Mouse (Mus musculus) E14TG2a.4 (cell line): ENCODE data around the gene Rinl.

Experiments
- CTCF ChIP-seq: conservative IDR thresholded peaks from 2 replicates; pipeline ENCODE4 v1.5.1; 2014; ENCODE audit warnings: low read length
- NANOG ChIP-seq: IDR thresholded peaks from 2 replicates; pipeline ENCODE4 v1.6.1; 2014; ENCODE audit warnings: borderline replicate concordance, low read length, mixed read lengths

DNA sequence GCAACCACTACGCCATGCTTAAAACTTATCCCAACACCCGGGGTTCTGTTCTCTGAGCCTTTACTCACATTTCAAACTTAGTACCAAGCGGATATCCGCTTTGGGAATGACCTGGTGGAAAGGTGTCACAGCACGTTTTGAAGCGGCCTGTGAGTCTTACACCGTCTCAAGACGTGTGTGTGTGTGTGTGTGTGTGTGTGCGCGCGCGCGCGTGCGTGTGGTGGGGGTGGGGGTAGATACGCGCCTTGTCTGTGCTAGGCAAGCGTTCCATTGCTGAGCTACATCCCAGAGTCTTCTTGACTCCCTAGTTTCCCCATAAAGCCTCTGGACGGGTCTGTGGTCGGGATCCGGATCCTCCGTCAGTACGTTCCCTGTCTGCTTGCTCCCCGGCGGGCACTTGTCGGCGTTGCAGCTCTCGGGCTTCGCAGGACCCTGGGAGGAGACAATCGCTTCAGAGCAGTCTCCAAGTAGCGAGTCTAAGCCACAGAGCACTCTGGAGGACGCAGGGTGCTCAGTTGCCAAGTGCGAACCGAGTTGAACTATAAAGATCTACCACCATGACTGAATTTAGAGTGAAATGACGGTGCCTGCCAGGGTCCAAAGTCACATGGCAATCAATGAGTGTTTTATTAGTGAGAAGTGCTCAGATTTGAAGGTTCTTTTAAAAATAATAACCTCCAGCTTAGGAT lies 20.8 kb downstream of the Rinl start:
- TF ChIP-seq CTCF, result no peak
- no peak for TF ChIP-seq NANOG
